Mouse (Mus musculus): Measurements from ENCODE around the gene Ficd.

Gene Ficd

GRCm38 (mm10) chr5:113735345-113736112 is at the start of gene Ficd:
Gene Ficd (plus strand): TSS chr5:113735803.
- peak; percentile 90 for DNase-seq

GRCm38 (mm10) chr5:113687514-113687913 is 48.1 kb upstream of the Ficd start:
- no peak for DNase-seq

GRCm38 (mm10) chr5:113690069-113690548 is 45.5 kb upstream of the Ficd start:
- DNase-seq: no peak

- DNase-seq: no peak
These were observed 44.7 kb upstream of the Ficd start for GRCm38 (mm10) chr5:113690866-113691265.

- DNase-seq: no peak
These were observed 42.3 kb upstream of the Ficd start for GRCm38 (mm10) chr5:113693196-113693755.

- DNase-seq: no peak
These were observed 41.6 kb upstream of the Ficd start for GRCm38 (mm10) chr5:113694000-113694399.

GRCm38 (mm10) chr5:113694415-113694814 is 41.2 kb upstream of the Ficd start:
- no peak for DNase-seq

GRCm38 (mm10) chr5:113700388-113701023 is 35.1 kb upstream of the Ficd start:
- DNase-seq: no peak

- DNase-seq: no peak
These were observed 31.6 kb upstream of the Ficd start for GRCm38 (mm10) chr5:113703803-113704585.

GRCm38 (mm10) chr5:113712861-113713260 is 22.7 kb upstream of the Ficd start:
- DNase-seq: no peak

GRCm38 (mm10) chr5:113716581-113717388 is 18.8 kb upstream of the Ficd start:
- DNase-seq: no peak

- DNase-seq: no peak
These were observed 16.4 kb upstream of the Ficd start for GRCm38 (mm10) chr5:113719221-113719661.

GRCm38 (mm10) chr5:113722224-113723013 is 13.2 kb upstream of the Ficd start:
- DNase-seq: no peak

GRCm38 (mm10) chr5:113723567-113724237 is 11.9 kb upstream of the Ficd start:
- DNase-seq: no peak

- peak; percentile 74 for DNase-seq
These were observed 11.2 kb upstream of the Ficd start, which contains the start of gene 1700069L16Rik for GRCm38 (mm10) chr5:113724446-113724845. Gene 1700069L16Rik (minus strand): TSS chr5:113724772.

- no peak for DNase-seq
These were observed 10.2 kb upstream of the Ficd start for GRCm38 (mm10) chr5:113725417-113725816.

GRCm38 (mm10) chr5:113726618-113727017 is 9.0 kb upstream of the Ficd start:
- no peak for DNase-seq

GRCm38 (mm10) chr5:113727238-113727637 is 8.4 kb upstream of the Ficd start:
- DNase-seq: no peak

- no peak for DNase-seq
These were observed 7.6 kb upstream of the Ficd start for GRCm38 (mm10) chr5:113728011-113728410.

- DNase-seq: no peak
These were observed 6.9 kb upstream of the Ficd start for GRCm38 (mm10) chr5:113728691-113729090.

All from thymus, postnatal 25 days (tissue).